Mouse (Mus musculus): ENCODE data around the gene Prx.
A peak's percentile ranks its signal among the peaks of the same experiment; 100 is the strongest.

Prx gene

DNA sequence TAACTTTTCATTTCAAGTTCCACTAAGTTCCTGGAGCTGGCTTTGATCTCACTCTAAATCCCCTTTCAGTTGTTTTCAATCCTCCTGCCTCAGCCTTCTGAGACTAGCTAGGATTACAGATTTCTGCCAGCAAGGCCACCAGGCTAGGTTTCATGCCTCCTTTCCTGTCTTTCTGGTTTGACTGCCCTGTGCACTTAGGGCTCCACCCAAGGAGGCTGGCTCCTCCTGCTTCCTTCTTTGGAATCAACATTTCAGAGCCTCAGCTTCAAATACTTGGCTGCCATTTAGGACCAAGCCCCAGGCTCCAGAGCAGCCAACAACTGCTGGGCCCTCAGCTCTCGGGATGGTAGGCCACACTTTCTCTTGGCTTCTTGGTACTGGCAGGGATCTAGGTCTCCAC lies 21.5 kb downstream of the Prx start:
- no peak for DNase-seq (ENCODE audit: low spot score in 2 of 2)

DNA sequence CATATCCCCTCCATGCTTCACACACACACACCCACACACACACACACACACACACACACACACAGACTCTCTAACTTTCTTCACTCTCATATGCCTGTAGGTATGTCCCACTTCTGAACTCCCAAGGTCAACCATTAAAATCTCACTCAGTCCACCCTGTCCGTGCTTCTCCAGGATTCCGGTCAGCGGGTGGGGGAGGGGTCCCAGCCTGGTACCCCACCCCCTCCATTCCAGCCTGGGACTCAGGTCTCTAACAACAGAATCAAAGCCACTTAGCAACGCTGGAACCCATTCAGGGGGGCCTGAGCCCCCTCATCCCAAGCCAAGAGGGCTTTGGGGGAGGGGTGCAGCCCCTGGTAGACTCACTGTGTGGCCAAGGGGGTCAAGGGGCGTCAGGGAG lies 23.8 kb downstream of the Prx start, which contains the start of gene Hipk4:
Hipk4 (plus strand) TSS at position 301 of the 400 bp plus-strand sequence.
- no peak for DNase-seq (ENCODE audit: low spot score in 2 of 2)

GRCm38 (mm10) chr7:27523805-27524204 lies 24.7 kb downstream of the Prx start:
- no peak for DNase-seq (ENCODE audit: low spot score in 2 of 2)

GRCm38 (mm10) chr7:27526039-27526827 lies 27.1 kb downstream of the Prx start:
- DNase-seq (ENCODE audit: low spot score in 2 of 2), result peak; percentile 76 to 93

DNA sequence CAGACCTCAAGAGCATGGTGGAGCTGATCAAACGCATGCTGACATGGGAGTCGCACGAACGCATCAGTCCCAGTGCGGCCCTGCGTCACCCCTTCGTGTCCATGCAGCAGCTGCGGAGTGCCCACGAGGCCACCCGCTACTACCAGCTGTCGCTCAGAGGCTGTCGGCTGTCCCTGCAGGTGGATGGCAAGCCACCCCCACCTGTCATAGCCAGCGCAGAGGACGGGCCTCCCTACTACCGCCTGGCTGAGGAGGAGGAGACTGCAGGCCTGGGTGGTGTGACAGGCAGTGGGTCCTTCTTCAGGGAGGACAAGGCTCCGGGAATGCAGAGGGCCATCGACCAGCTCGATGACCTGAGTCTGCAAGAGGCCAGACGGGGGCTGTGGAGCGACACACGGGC lies 29.9 kb downstream of the Prx start:
- DNase-seq (ENCODE audit: low spot score in 2 of 2), result peak in 1 of 2 experiments; percentile 57

DNA sequence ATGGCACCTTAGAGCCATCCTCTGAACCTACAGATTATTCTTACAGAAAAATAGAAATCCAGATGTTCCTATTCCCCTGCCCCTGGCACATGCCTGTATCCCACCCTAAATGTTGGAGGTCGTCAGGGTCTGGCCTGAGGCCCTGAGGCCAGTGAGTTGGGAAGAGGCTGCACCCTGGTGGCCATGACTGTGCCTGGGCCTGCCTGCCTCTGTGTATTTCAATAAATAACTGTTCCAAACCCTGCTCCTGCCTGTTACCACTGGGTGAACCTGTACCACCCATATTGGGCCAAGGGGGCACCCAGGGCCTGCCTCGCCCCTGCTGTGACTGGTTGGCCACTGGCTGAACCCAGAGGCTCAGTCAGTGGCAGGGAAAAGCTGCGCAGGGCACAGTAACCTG lies 31.8 kb downstream of the Prx start:
- DNase-seq (ENCODE audit: low spot score in 2 of 2), result no peak

DNA sequence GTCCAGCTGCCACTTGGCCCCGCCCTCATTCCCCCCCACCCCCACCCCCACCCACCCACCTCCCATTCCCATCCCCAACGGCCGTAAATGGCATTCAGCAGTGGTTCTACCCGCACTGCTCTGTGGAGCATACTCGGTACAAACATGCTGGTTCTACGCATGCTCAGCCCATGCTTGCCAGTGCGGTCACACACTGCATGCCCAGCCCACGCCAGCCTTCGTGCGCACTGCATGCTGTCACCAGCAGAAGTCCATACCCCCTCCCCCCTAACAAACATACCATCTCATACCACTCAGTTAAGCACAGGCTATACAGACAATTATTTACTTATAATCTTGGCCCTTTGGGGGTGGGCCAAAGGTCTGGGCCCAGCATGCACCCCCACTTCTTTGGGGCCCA lies 32.6 kb downstream of the Prx start:
- DNase-seq (ENCODE audit: low spot score in 2 of 2), result no peak

DNA sequence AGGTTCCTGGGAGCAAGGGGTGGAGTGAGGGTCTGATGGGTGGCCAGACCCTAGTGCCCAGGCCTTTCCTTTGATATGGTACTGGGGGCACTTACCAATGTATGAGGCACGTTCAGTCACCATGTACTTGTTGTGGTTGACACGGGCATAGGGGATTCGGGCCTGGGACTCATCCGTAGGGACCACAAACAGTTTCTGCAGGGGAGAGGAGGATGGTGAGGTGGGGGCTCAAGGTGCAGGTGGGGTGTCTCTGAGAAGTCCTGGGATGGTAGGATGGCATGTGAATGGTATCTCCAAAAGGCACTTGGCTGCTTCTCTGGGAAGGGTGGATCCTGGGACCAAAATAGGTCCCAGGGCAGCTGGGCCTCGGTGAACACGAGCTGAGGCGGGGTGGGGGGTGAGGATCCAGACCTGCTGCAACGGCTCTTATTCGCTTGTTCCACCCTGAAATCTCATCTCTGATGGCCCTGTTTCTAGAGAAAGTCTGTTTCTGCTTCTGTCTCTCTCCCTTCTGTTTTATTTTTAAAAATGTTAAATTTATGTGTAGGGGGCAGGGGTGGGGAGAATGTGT lies 33.4 kb downstream of the Prx start:
- DNase-seq (ENCODE audit: low spot score in 2 of 2), result peak in 1 of 2 experiments; percentile 58

GRCm38 (mm10) chr7:27535386-27535785 lies 36.3 kb downstream of the Prx start:
- peak; percentile 77 to 78 for DNase-seq (ENCODE audit: low spot score in 2 of 2)

DNA sequence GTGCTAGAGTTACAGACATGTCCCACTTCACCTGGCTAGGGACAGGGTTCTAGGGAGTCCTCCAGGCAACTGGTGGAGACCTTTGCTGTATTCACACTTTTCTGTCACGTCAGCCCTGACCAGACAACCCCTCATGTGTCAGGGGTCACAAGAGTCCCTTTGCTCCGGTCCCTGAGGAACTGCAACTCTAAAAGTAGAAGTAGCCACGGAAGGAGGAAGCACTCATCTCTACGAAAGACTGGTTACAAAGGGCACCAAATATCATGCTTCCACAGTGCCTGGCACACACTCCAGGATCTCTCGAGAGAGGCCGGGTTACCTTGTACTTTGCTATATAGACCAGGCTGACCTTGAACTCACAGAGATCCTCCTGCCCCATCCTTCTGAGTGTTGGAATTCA lies 37.5 kb downstream of the Prx start:
- DNase-seq (ENCODE audit: low spot score in 2 of 2), result no peak

DNA sequence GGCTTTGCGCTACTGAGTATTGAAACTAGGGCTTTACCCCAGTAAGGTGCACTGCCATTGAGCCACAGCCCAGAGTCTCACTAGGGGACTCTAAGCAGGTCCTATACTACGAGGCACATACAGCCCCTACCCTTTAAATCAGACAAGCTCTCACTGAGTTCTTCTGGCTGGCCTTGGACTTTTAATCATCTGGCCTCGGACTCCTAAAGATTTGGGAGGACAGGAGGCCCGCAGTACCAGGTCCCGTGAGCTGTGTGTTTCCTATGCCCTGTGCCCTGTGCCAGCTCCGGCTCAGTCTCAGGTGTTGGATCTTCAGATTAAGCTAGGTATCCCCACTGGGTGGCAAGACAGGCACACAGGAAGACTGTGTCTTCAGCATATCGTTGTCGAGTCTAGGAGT lies 38.9 kb downstream of the Prx start:
- no peak for DNase-seq (ENCODE audit: low spot score in 2 of 2)

- no peak for DNase-seq (ENCODE audit: low spot score in 2 of 2)
Measured at GRCm38 (mm10) chr7:27538797-27539196, 39.7 kb downstream of the Prx start.

DNA sequence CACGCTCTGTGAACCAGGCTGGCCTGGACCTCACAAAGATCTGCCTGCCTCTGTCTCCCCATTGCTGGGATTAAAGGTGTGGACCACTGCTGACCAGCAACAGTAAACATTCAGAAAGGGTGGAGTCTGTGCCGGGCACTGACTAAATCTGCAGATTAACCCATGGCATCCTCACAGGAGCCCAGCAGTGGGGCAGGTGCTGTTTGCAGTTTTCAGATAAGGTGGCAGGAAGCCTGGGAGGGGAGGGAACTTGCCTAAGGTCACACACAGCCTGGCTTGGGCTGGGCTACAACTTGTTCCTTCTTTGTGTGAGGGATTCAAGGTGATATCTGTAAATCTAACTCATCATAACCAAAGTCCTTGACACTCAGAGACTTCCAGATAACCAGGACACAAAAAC lies 41.4 kb downstream of the Prx start:
- peak in 1 of 2 experiments; percentile 58 for DNase-seq (ENCODE audit: low spot score in 2 of 2)

GRCm38 (mm10) chr7:27540935-27541334 lies 41.8 kb downstream of the Prx start:
- DNase-seq (ENCODE audit: low spot score in 2 of 2), result no peak

- no peak for DNase-seq (ENCODE audit: low spot score in 2 of 2)
Measured at GRCm38 (mm10) chr7:27541431-27541830, 42.3 kb downstream of the Prx start.

GRCm38 (mm10) chr7:27541922-27542321 lies 42.8 kb downstream of the Prx start:
- no peak for DNase-seq (ENCODE audit: low spot score in 2 of 2)

DNA sequence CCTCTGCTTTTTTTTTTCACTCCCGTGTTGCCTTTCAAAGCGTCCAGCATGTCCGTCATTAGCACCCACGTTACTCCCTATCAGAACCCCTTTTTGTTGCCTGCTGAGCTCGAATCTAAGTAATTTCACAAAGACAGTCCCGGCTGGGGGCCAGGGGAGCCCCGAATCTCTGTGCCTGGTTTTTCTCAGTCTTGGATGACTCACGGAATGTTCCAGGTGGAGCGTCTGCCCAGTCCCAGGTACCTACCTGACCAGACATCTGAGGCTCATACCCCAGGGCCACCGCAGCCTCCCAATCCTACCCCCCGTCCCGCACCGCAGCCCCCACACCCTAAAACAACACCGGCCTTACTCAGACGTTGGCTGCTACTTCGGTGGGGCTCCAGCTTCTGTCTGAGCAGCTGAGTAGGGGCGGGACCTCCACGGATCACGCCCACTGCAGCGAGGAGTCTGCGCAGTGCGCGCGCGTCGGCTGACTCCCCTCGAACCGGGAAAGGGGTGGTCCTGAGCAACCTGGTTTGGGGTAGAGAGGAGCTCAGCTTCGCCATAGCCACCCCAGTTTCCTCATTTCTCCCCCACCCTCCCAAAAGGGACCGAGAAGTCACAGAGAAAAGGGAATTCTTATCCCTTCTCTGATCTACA lies 43.4 kb downstream of the Prx start:
- peak; percentile 83 to 90 for DNase-seq (ENCODE audit: low spot score in 2 of 2)

DNA sequence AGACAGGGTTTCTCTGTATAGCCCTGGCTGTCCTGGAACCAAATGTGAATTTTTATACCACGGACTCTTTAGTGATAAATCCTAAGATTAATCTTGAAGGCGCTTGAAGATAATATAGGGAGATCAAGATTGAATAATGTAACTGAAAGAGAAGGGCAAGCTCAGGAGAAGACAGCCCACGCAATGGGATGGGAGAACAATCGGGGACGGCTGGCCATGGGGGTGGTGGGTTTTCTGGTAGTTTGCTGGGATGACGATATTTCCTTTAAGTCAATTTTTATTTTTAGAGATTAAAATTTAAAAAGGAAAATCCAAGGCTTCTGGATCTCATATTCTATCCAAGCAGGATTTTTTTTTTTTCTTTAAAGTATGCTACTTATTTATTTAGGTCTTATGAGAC lies 43.9 kb downstream of the Prx start:
- no peak for DNase-seq (ENCODE audit: low spot score in 2 of 2)

- DNase-seq (ENCODE audit: low spot score in 2 of 2), result no peak
Measured at GRCm38 (mm10) chr7:27543851-27544250, 44.7 kb downstream of the Prx start.

- DNase-seq (ENCODE audit: low spot score in 2 of 2), result peak in 1 of 2 experiments; percentile 49
Measured at GRCm38 (mm10) chr7:27544675-27545370, 45.7 kb downstream of the Prx start.

- no peak for DNase-seq (ENCODE audit: low spot score in 2 of 2)
Measured at GRCm38 (mm10) chr7:27549597-27549996, 50.5 kb downstream of the Prx start.

DNA sequence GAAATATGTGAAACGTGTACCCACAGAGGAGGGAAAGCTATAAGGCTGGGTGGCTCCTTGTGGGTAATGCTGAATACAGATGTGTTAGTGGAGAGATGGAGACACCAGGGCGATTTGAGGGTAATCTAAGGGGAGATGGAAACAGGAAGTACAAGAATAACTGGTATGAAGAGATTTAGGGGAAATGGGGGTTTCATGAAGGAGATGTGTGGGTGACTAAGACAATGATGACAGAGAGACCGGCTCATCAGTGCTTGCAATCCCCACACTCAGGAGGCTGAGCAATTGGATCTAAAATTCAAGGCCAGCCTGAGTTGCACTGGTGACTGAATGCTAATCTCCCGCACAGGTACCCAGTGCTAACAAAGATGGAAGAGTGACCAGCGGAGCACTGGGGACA lies 52.9 kb downstream of the Prx start:
- no peak for DNase-seq (ENCODE audit: low spot score in 2 of 2)

All from spleen, postnatal 4 days (tissue).